ENCODE assay signal across 30 mouse cellular contexts in the genomic region with DNA sequence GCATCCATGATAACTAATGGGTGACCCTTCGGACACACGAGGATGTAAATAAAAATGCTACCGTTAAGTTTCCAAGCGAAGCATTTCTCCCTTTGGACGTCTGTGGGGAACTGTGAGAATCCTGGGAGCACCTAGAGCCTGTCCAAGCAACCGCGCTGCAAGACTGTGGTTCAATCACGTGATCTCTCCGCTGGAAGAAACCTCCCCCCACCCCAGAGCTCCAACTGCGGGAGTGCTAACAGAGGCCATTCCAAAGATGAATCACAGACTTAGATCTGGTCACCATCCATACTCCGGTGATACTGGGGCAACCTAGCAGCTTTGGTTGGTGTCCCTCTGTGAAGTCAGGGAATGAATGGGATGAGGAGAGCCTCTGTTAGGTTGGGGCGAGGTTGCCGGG. TPM values are rescaled to one million over a fixed set of nuclear protein-coding genes. Genes with fewer than 3 reads are reported as not detected.
"Had no signal": no experiment of that assay in that cellular context is flagged by ENCODE, and none has a peak within 500 bp of the region (broad histone marks: within the 10 kb centered on the region; RNA-seq: fewer than 3 reads in every experiment).

No protein-coding gene starts in this region.

- H3K36me3 ChIP-seq: liver, embryonic 13.5 days; liver, embryonic 15.5 days; lung, embryonic 15.5 days; midbrain, embryonic 12.5 days; midbrain, embryonic 15.5 days; neural tube, embryonic 12.5 days had no signal

- H3K4me2 ChIP-seq: liver, embryonic 13.5 days; liver, embryonic 15.5 days; lung, embryonic 15.5 days; midbrain, embryonic 12.5 days; midbrain, embryonic 15.5 days; neural tube, embryonic 12.5 days had no signal

- DNase-seq: liver, embryonic 13.5 days; liver, postnatal 0 days; lung, adult 2 months; lung, postnatal 14 days; lung, postnatal 36 days; retina, postnatal 1 day; right cerebral cortex, adult 18-20 months; right cerebral cortex, postnatal 25 days; right cerebral cortex, postnatal 4 days; spleen, adult 18-20 months; thymus, adult 18-20 months; thymus, postnatal 25 days; thymus, postnatal 4 days had no signal

- H3K4me1 ChIP-seq: liver, embryonic 13.5 days; liver, embryonic 15.5 days; lung, embryonic 15.5 days; megakaryocyte, embryonic 14.5 days; midbrain, embryonic 12.5 days; midbrain, embryonic 15.5 days; neural tube, embryonic 12.5 days had no signal

- H3K4me3 ChIP-seq: liver, embryonic 13.5 days; liver, embryonic 15.5 days; lung, embryonic 15.5 days; megakaryocyte, embryonic 14.5 days; midbrain, embryonic 12.5 days; midbrain, embryonic 15.5 days; neural tube, embryonic 12.5 days had no signal

- H3K9me3 ChIP-seq: liver, embryonic 13.5 days; liver, embryonic 15.5 days; lung, embryonic 15.5 days; midbrain, embryonic 15.5 days had no signal

- H3K9ac ChIP-seq: liver, embryonic 13.5 days; liver, embryonic 15.5 days; liver, postnatal 0 days; lung, embryonic 15.5 days; midbrain, embryonic 12.5 days; midbrain, embryonic 15.5 days; neural tube, embryonic 12.5 days had no signal

- H3K27me3 ChIP-seq: liver, embryonic 15.5 days; lung, embryonic 15.5 days; midbrain, embryonic 15.5 days; neural tube, embryonic 12.5 days had no signal

- ATAC-seq: liver, postnatal 0 days; lung, postnatal 0 days; midbrain, embryonic 15.5 days had no signal

- H3K27ac ChIP-seq: liver, embryonic 13.5 days; liver, embryonic 15.5 days; lung, embryonic 15.5 days; macrophage; midbrain, embryonic 12.5 days; midbrain, embryonic 15.5 days; neural tube, embryonic 12.5 days had no signal

RNA-seq across cellular contexts. Expression of a gene that starts 26.9 kb away (rescaled TPM):
- total RNA-seq: megakaryocyte progenitor cell, adult 5-6 weeks; midbrain, postnatal 0 days; monocyte, adult 5-6 weeks; neutrophil, adult 5-6 weeks had no signal
- polyA plus RNA-seq: liver, embryonic 13.5 days; liver, embryonic 15.5 days; liver, postnatal 0 days; lung, adult 2 months; lung, embryonic 15.5 days; lung, postnatal 0 days; macrophage; midbrain, embryonic 12.5 days; midbrain, embryonic 15.5 days; midbrain, postnatal 0 days; neural tube, embryonic 12.5 days; neural tube, embryonic 14.5 days; small intestine, adult 2 months; stomach, embryonic 14.5 days; stomach, embryonic 16.5 days; urinary bladder, adult 2 months had no signal
